Mouse (Mus musculus) forebrain, embryonic 15.5 days (tissue): ENCODE data around the gene Cd83. TPM values are rescaled to one million over a fixed set of nuclear protein-coding genes. Genes with fewer than 3 reads are reported as not detected.

Experiments used
- ATAC-seq: fragments of 200-750 bp; cut with Nextera tagmentation; replicated peaks from 2 replicates; pipeline ENCODE4 v1.8.0; 2017; ENCODE audit warnings: mild to moderate bottlenecking, moderate TSS enrichment, moderate library complexity
- H3K27ac ChIP-seq: fragments of 300-500 bp; sonication (generic); replicated peaks from 2 replicates; pipeline ENCODE4 v1.5.1; 2015; ENCODE audit warnings: mild to moderate bottlenecking, inconsistent platforms
- H3K27me3 ChIP-seq: fragments of 300-500 bp; sonication (generic); 2 replicates; pipeline ENCODE4 v1.6.1; 2015; ENCODE audit warnings: inconsistent platforms
- H3K36me3 ChIP-seq: fragments of 300-500 bp; sonication (generic); 2 replicates; pipeline ENCODE4 v1.6.1; 2015; ENCODE audit warnings: mild to moderate bottlenecking, inconsistent platforms
- H3K4me1 ChIP-seq: fragments of 300-500 bp; sonication (generic); 2 replicates; pipeline ENCODE4 v1.6.1; 2015; ENCODE audit warnings: inconsistent platforms
- H3K4me2 ChIP-seq: fragments of 300-500 bp; sonication (generic); replicated peaks from 2 replicates; pipeline ENCODE4 v1.6.1; 2015; ENCODE audit warnings: mild to moderate bottlenecking, inconsistent platforms
- H3K4me3 ChIP-seq: fragments of 300-500 bp; sonication (generic); 2 replicates; pipeline ENCODE4 v1.5.1; 2015; ENCODE audit warnings: mild to moderate bottlenecking, inconsistent platforms
- H3K9ac ChIP-seq: fragments of 300-500 bp; sonication (generic); replicated peaks from 2 replicates; pipeline ENCODE4 v1.6.1; 2015; ENCODE audit warnings: mild to moderate bottlenecking, inconsistent platforms
- H3K9me3 ChIP-seq: fragments of 300-500 bp; sonication (generic); 2 replicates; pipeline ENCODE4 v1.6.1; 2016; ENCODE audit warnings: inconsistent platforms
- WGBS: fragments of 180-500 bp; shearing (Covaris S2); methylation state at CpG from one replicate; pipeline ENCODE4 v1.1.7; 2015; ENCODE audit warnings: mixed read lengths; 5-methylcytosine and 5-hydroxymethylcytosine counted together
- polyA plus RNA-seq: library from polyadenylated mRNA; unstranded; fragments of >200 nt; fragmentation: Nextera tagmentation; extraction: Ambion mirVana; gene quantifications from 2 replicates; pipeline ENCODE4 v1.2.1, GENCODE M21; 2015

Gene Cd83
- polyA plus RNA-seq, 1 experiment from 2014 or later, result 5.8 TPM

DNA sequence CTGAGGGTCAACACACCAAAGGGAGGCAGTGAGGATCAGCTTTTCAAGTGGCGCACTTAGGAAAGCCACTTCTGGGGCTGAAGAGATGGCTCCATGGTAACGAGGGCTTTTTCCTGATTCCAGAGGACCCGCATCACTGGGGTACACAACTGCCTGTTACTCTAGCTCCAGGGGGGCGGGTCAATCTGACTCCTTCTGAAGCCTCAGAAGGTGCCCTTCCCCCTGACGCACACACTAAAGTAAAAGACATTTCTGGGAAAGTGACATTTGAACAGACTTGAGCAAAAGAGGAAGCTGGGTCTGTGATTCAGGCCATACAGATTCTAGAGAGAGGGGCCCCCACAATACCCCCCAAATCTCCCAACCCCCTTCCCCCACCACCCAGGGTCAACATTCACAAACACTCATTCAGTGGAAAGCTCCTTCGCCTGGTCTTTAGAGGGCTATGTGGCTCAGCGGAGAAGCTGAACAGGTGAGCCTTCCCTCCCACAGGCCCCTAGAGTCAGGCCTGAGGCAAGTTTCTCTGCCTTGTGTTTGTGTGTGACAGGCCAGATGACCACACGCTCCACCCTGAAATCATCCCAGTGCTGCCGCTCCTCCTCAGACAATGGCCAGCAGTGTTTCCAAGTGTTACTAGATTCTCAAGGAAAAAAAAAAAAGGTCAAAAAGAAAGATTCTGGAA, 7.1 kb upstream of the Cd83 start:
- Histone ChIP-seq H3K36me3 (no peaks in the 10 kb centered on the region), H3K4me3 (no peak overlapping the region), H3K4me2 (no peak overlapping the region), H3K27ac (no peak overlapping the region), H3K9ac (no peak overlapping the region), H3K27me3 (0 out of 2 replicates have a peak, but pooled peaks cover 2% of the 10 kb centered on the region), H3K4me1 (peaks cover 18% of the 10 kb centered on the region), H3K9me3 (no peaks in the 10 kb centered on the region)
- no peak for ATAC-seq
- WGBS, result 74% methylated on average over 9 of the region's 9 CpGs

GRCm38 (mm10) chr13:43778021-43778649, 6.4 kb upstream of the Cd83 start:
- WGBS, result 69% methylated on average over 6 of the region's 6 CpGs
- ATAC-seq, result no peak
- Histone ChIP-seq H3K4me2 (no peak overlapping the region), H3K4me3 (no peak overlapping the region), H3K27me3 (peaks cover 5% of the 10 kb centered on the region), H3K9me3 (no peaks in the 10 kb centered on the region), H3K9ac (no peak overlapping the region), H3K36me3 (no peaks in the 10 kb centered on the region), H3K4me1 (peaks cover 18% of the 10 kb centered on the region), H3K27ac (no peak overlapping the region)

DNA sequence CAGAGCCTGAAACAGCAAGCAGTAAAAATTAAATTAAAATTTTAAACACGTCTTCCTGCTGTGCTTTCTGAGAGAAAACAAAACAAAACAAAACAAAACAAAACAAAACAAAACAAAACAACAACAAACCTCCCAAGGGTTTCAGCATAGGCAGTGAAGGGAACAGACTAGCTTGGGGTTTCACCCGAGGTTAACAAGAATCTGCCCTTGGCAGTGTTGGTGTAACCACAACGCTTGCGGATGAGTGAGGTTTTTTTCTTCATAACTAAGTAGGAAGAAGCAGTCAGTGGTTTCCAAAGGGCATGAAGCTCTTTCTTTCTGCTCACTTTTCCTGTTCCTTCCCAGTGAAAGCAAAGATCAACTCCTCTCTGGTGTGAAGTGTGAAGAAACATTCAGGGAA, 5.6 kb upstream of the Cd83 start:
- peaks cover 11% of the 10 kb centered on the region for H3K4me1 ChIP-seq
- no peak for ATAC-seq
- H3K4me2 ChIP-seq, result no peak overlapping the region

GRCm38 (mm10) chr13:43780071-43780470, 4.5 kb upstream of the Cd83 start:
- Histone ChIP-seq H3K9me3 (no peaks in the 10 kb centered on the region), H3K36me3 (no peaks in the 10 kb centered on the region), H3K4me2 (no peak overlapping the region), H3K27me3 (peaks cover 15% of the 10 kb centered on the region), H3K9ac (no peak overlapping the region), H3K4me1 (peaks cover 10% of the 10 kb centered on the region), H3K4me3 (no peak overlapping the region), H3K27ac (no peak overlapping the region)
- WGBS, result 90% methylated on average over 8 of the region's 8 CpGs
- ATAC-seq, result no peak

More for the DNA sequence above, 5.6 kb upstream of the Cd83 start:
- WGBS, result 85% methylated on average over 4 of the region's 4 CpGs
- Histone ChIP-seq H3K36me3 (no peaks in the 10 kb centered on the region), H3K27ac (no peak overlapping the region), H3K9ac (no peak overlapping the region), H3K27me3 (peaks cover 11% of the 10 kb centered on the region), H3K9me3 (no peaks in the 10 kb centered on the region), H3K4me3 (no peak overlapping the region)

GRCm38 (mm10) chr13:43785712-43786072, 1.1 kb downstream of the Cd83 start:
- H3K9ac ChIP-seq, result peak overlapping the region; percentile 65
- H3K4me1 ChIP-seq, result peaks cover 17% of the 10 kb centered on the region
- H3K36me3 ChIP-seq, result no peaks in the 10 kb centered on the region
- 31% methylated on average over 8 of the region's 8 CpGs for WGBS
- H3K27ac ChIP-seq, result no peak overlapping the region
- peak overlapping the region; percentile 98 for H3K4me2 ChIP-seq
- H3K27me3 ChIP-seq, result peaks cover 21% of the 10 kb centered on the region
- no peaks in the 10 kb centered on the region for H3K9me3 ChIP-seq
- 0 out of 2 replicates have a peak, but pooled peaks have one; percentile 5 for ATAC-seq
- peak overlapping the region; percentile 60 for H3K4me3 ChIP-seq

DNA sequence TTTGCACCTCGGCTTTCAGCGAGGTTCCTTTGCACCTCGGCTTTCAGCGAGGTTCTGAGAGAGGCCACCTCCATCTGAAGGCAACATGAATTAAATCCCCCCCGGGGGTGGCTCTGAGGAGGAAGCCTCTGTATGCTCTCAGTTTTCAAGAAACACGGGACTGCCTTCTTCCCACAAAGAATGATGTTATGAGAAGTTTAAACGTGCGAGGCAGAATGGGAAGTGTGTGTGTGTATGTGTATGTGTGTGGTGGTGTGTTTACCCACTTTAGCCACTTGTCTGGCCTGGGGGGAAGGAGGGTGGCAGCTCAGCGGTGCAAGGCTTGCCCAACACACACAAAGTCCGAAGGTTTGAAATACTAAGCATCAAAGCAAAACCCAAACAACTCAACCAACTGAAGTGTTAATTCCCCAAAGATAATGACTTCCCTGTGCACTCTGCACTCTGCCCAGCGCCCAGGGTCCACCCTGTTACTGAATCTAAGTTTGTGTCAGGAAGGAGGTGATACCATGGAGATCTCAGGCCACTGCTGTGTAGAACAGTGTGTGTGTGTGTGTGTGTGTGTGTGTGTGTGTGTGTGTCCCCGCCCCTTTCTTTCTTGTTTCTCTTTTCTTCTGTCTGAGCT, 1.7 kb downstream of the Cd83 start:
- no peak overlapping the region for H3K4me3 ChIP-seq
- H3K4me2 ChIP-seq, result peak overlapping the region; percentile 98; the same call in 1 of the 2 replicates
- peaks cover 17% of the 10 kb centered on the region for H3K4me1 ChIP-seq
- ATAC-seq, result no peak
- H3K27me3 ChIP-seq, result peaks cover 21% of the 10 kb centered on the region
- H3K9ac ChIP-seq, result no peak overlapping the region
- H3K9me3 ChIP-seq, result no peaks in the 10 kb centered on the region
- H3K27ac ChIP-seq, result no peak overlapping the region
- H3K36me3 ChIP-seq, result no peaks in the 10 kb centered on the region
- 11% methylated on average over 12 of the region's 12 CpGs for WGBS

- Histone ChIP-seq H3K27ac (no peak overlapping the region), H3K27me3 (peaks cover 21% of the 10 kb centered on the region), H3K4me3 (no peak overlapping the region), H3K4me2 (no peak overlapping the region), H3K9me3 (no peaks in the 10 kb centered on the region), H3K4me1 (peaks cover 17% of the 10 kb centered on the region), H3K36me3 (no peaks in the 10 kb centered on the region), H3K9ac (no peak overlapping the region)
- 14% methylated on average over 2 of the region's 2 CpGs for WGBS
- ATAC-seq, result no peak
Observed at GRCm38 (mm10) chr13:43787262-43787661, 2.7 kb downstream of the Cd83 start.

- no peaks in the 10 kb centered on the region for H3K9me3 ChIP-seq
- peaks cover 17% of the 10 kb centered on the region for H3K27me3 ChIP-seq
- no peak overlapping the region for H3K9ac ChIP-seq
- peaks cover 17% of the 10 kb centered on the region for H3K4me1 ChIP-seq
- H3K4me2 ChIP-seq, result no peak overlapping the region
- H3K4me3 ChIP-seq, result no peak overlapping the region
- ATAC-seq, result no peak
- 86% methylated on average over 8 of the region's 8 CpGs for WGBS
- H3K36me3 ChIP-seq, result no peaks in the 10 kb centered on the region
- H3K27ac ChIP-seq, result no peak overlapping the region
Observed at GRCm38 (mm10) chr13:43788071-43788470, 3.5 kb downstream of the Cd83 start.

- Histone ChIP-seq H3K4me3 (no peak overlapping the region), H3K4me1 (peaks cover 21% of the 10 kb centered on the region), H3K9ac (no peak overlapping the region), H3K4me2 (no peak overlapping the region), H3K9me3 (no peaks in the 10 kb centered on the region), H3K27me3 (peaks cover 8% of the 10 kb centered on the region; the same call in 1 of the 2 replicates), H3K27ac (no peak overlapping the region), H3K36me3 (no peaks in the 10 kb centered on the region)
- no peak for ATAC-seq
- WGBS, result 84% methylated on average over 10 of the region's 10 CpGs
Observed at GRCm38 (mm10) chr13:43788983-43789645, 4.5 kb downstream of the Cd83 start.

- no peak overlapping the region for H3K4me2 ChIP-seq
- no peak overlapping the region for H3K4me3 ChIP-seq
- no peak overlapping the region for H3K27ac ChIP-seq
- H3K4me1 ChIP-seq, result peaks cover 8% of the 10 kb centered on the region
- peaks cover 10% of the 10 kb centered on the region; the same call in 1 of the 2 replicates for H3K27me3 ChIP-seq
- ATAC-seq, result no peak
- no peak overlapping the region for H3K9ac ChIP-seq
- WGBS, result 95% methylated on average over 11 of the region's 11 CpGs
- no peaks in the 10 kb centered on the region for H3K9me3 ChIP-seq
- H3K36me3 ChIP-seq, result no peaks in the 10 kb centered on the region
Observed at GRCm38 (mm10) chr13:43790229-43791001, 5.8 kb downstream of the Cd83 start.

GRCm38 (mm10) chr13:43795334-43795733, 10.8 kb downstream of the Cd83 start:
- Histone ChIP-seq H3K36me3 (no peaks in the 10 kb centered on the region), H3K9me3 (no peaks in the 10 kb centered on the region), H3K4me3 (no peak overlapping the region), H3K27ac (no peak overlapping the region), H3K4me2 (no peak overlapping the region), H3K4me1 (peaks cover 4% of the 10 kb centered on the region; the same call in 1 of the 2 replicates), H3K9ac (no peak overlapping the region), H3K27me3 (0 out of 2 replicates have a peak, but pooled peaks cover 5% of the 10 kb centered on the region)
- no peak for ATAC-seq
- WGBS, result 45% methylated on average over 8 of the region's 8 CpGs
